Mouse (Mus musculus): ENCODE data around the gene Rhoh.

GRCm38 (mm10) chr5:65869660-65870059 lies 8.6 kb downstream of the Rhoh start:
- no peak for TF ChIP-seq POLR2A (IDR thresholded peaks at IDR 0.05; ENCODE audit: control insufficient read depth, extremely low read depth, insufficient read depth, low read length, poor library complexity)
- no peak for TF ChIP-seq CTCF (IDR thresholded peaks at IDR 0.05; ENCODE audit: borderline replicate concordance, control insufficient read depth, extremely low read depth, insufficient read depth, low read length, poor library complexity)
